Mouse (Mus musculus) MEL (cell line): Measurements from ENCODE around the gene Fmo6.
A peak's percentile ranks its signal among the peaks of the same experiment; 100 is the strongest.

Experiments
- CTCF ChIP-seq, 3 experiments: IDR thresholded peaks in 2 of 3; conservative IDR thresholded peaks in 1 of 3; 2 replicates each; pipeline ENCODE4 v1.5.1; 2011 to 2012; ENCODE audit warnings: low read length in 3 of 3, low read depth in 2 of 3, mild to moderate bottlenecking in 2 of 3, improper control_type of control experiment in 1 of 3, inconsistent platforms in 1 of 3, mixed read lengths in 1 of 3, moderate library complexity in 1 of 3; ENCODE audit not compliant: control insufficient read depth in 1 of 3, insufficient read depth in 1 of 3, poor library complexity in 1 of 3, severe bottlenecking in 1 of 3
- EP300 ChIP-seq, 2 experiments: IDR thresholded peaks; 2 replicates each; pipeline ENCODE4 v1.6.1; 2011; ENCODE audit warnings: improper control_type of control experiment in 2 of 2, low read length in 2 of 2, low read depth in 1 of 2, mild to moderate bottlenecking in 1 of 2
- POLR2A ChIP-seq, 2 experiments: IDR thresholded peaks; 2 replicates each; pipeline ENCODE4 v1.6.1; 2011 to 2012; ENCODE audit warnings: low read length in 2 of 2, mild to moderate bottlenecking in 2 of 2, control low read depth in 1 of 2, improper control_type of control experiment in 1 of 2, low read depth in 1 of 2, moderate library complexity in 1 of 2; ENCODE audit not compliant: control insufficient read depth in 1 of 2, insufficient read depth in 1 of 2, poor library complexity in 1 of 2
- TCF12 ChIP-seq: IDR thresholded peaks from 2 replicates; pipeline ENCODE4 v1.6.1; 2014; ENCODE audit warnings: low read depth, mild to moderate bottlenecking, inconsistent platforms, low read length, improper control_type of control experiment, moderate library complexity

- no peak for TF ChIP-seq TCF12
- no peak for TF ChIP-seq POLR2A (IDR thresholded peaks at IDR 0.05; ENCODE audit: control insufficient read depth in 1 of 2, insufficient read depth in 1 of 2, low read depth in 1 of 2, low read length in 2 of 2, poor library complexity in 1 of 2)
- peak; percentile 33 to 70 (median 61) for TF ChIP-seq CTCF (IDR thresholded peaks at IDR 0.05 in 2 of 3, conservative IDR thresholded peaks at IDR 0.05 in 1 of 3; ENCODE audit: control insufficient read depth in 1 of 3, insufficient read depth in 1 of 3, low read depth in 2 of 3, low read length in 3 of 3, poor library complexity in 1 of 3, severe bottlenecking in 1 of 3)
- no peak for TF ChIP-seq EP300 (IDR thresholded peaks at IDR 0.05; ENCODE audit: low read depth in 1 of 2, low read length in 2 of 2)
Measured at GRCm38 (mm10) chr1:162879595-162880369, 57.5 kb downstream of the Fmo6 start.
